ENCODE assay signal across 8 mouse cellular contexts in the genomic region with DNA sequence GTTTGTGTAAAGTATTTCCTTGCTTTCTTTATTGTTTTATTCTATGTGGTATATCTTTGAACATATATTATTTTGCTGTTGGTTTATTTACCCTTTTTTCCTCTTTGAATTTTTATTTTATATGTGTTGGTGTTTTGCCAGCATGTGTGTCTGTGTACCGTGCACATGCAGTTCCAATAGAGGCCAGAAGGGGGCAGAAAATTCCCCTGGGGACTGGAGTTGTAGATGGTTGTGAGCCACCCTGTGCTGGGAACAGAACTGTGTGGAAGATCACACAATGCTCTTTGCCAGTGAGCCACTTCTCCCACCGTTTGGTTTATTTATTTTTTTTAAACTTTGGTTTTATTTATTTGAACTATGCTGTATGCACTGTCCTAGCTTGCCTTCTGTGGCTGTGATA. TPM values are rescaled to one million over a fixed set of nuclear protein-coding genes. Genes with fewer than 3 reads are reported as not detected.
DNase-seq lines count a peak whose midpoint lies in the region; ATAC-seq and TF ChIP-seq lines count a peak whose summit lies in the region.

No protein-coding gene starts in this region.

- peak; percentile 37 for TF ChIP-seq CTCF in kidney, adult 2 months (conservative IDR thresholded peaks at IDR 0.05; ENCODE audit: insufficient read depth, insufficient read length, low read depth, low read length)

- no peak overlapping the region for H3K4me3 ChIP-seq in kidney, adult 2 months (ENCODE audit: insufficient read depth, low read depth, low read length)

- no peak for TF ChIP-seq POLR2A in kidney, adult 2 months (IDR thresholded peaks at IDR 0.05; ENCODE audit: low read depth, low read length)

- H3K36me3 ChIP-seq in kidney, adult 2 months (ENCODE audit: control insufficient read depth, insufficient read depth, low read length), result no peaks in the 10 kb centered on the region

- no peak overlapping the region for H3K27ac ChIP-seq in kidney, adult 2 months (ENCODE audit: insufficient read depth, low read depth, low read length)

- peak; percentile 44; the same call in 1 of the 2 replicates for ATAC-seq in granulocyte monocyte progenitor cell, adult 5-6 weeks (replicated peaks; ENCODE audit: poor library complexity, severe bottlenecking)
- no peak for ATAC-seq in monocyte, adult 5-6 weeks (replicated peaks; ENCODE audit: insufficient number of reproducible peaks, low FRiP score, low TSS enrichment, poor library complexity, severe bottlenecking)

- H3K27me3 ChIP-seq in kidney, adult 2 months (replicated peaks; ENCODE audit: control insufficient read depth, insufficient read depth, low read length), result no peaks in the 10 kb centered on the region; the same call in 1 of the 2 replicates

- DNase-seq in kidney, adult 2 months, result peak; percentile 8
- DNase-seq in kidney, adult 11 months, result no peak
- peak; percentile 79 for DNase-seq in R1 (ENCODE audit: low read depth, low spot score)
- DNase-seq in lung, postnatal 36 days, result peak; percentile 18
- no peak for DNase-seq in layer of hippocampus, adult 9-11 months
- no peak for DNase-seq in cerebellum, adult 11-12 months

- H3K4me1 ChIP-seq in kidney, adult 2 months (ENCODE audit: control insufficient read depth, insufficient read depth, low read length), result no peaks in the 10 kb centered on the region

- WGBS in kidney, adult 2 months, result 61% methylated on average over 2 of the region's 2 CpGs

RNA-seq across cellular contexts. Expression of gene Cavin4, which starts 29.3 kb away (rescaled TPM):
- 0.38 TPM in 1 of 2 replicates, not detected in the other for polyA plus RNA-seq in kidney, adult 2 months (2012; rRNA removed)
- not detected in 2 replicates for total RNA-seq in granulocyte monocyte progenitor cell, adult 5-6 weeks (2014; fragmentation: Nextera tagmentation)
- total RNA-seq in granulocyte monocyte progenitor cell, adult 5-6 weeks (2017), result not detected in 2 replicates
- not detected in 3 replicates for total RNA-seq in monocyte, adult 5-6 weeks (2017)

RNA-seq across cellular contexts. Expression of gene Tmeff1, which starts 49.1 kb away (rescaled TPM):
- 0.88 and 1.3 TPM in 2 replicates for polyA plus RNA-seq in kidney, adult 2 months (2012; rRNA removed)
- total RNA-seq in granulocyte monocyte progenitor cell, adult 5-6 weeks (2014; fragmentation: Nextera tagmentation), result not detected in 2 replicates
- total RNA-seq in granulocyte monocyte progenitor cell, adult 5-6 weeks (2017), result 1.3 and 1.9 TPM in 2 replicates
- 0.48 TPM in 1 of 3 replicates, not detected in the others for total RNA-seq in monocyte, adult 5-6 weeks (2017)

Comparison
In these comparisons a context has a peak if more than half of its experiments do, and no peak if none do; other contexts are left out.
1. DNase-seq: peak in kidney, adult 2 months (single experiment), R1 (single experiment) and lung, postnatal 36 days (single experiment); none in kidney, adult 11 months (single experiment), layer of hippocampus, adult 9-11 months (single experiment) and cerebellum, adult 11-12 months (single experiment).